Mouse (Mus musculus) neural tube, embryonic 11.5 days (tissue): ENCODE results near the gene Gm14781. TPM values are rescaled to one million over a fixed set of nuclear protein-coding genes. Genes with fewer than 3 reads are reported as not detected.
"Not testable (repeated sequence)": the region's sequence is repeated elsewhere in the genome, so short reads cannot be mapped to it uniquely, and the experiment has no call there.

ENCODE experiments used
- ATAC-seq: fragments of 200-750 bp; cut with Nextera tagmentation; 2 replicates; pipeline ENCODE4 v1.8.0; 2017; ENCODE audit warnings: moderate number of reproducible peaks, mild to moderate bottlenecking, moderate TSS enrichment, moderate library complexity; ENCODE audit not compliant: insufficient read depth, low FRiP score, low TSS enrichment
- DNase-seq: peaks from one replicate; pipeline ENCODE4 v3.0.0-alpha.2; 2015; ENCODE audit warnings: low spot score
- H3K27ac ChIP-seq: fragments of 300-500 bp; sonication (generic); 2 replicates; pipeline ENCODE4 v1.5.1; 2014; ENCODE audit warnings: low read depth, mild to moderate bottlenecking, low read length
- H3K27me3 ChIP-seq: fragments of 300-500 bp; sonication (generic); 2 replicates; pipeline ENCODE4 v1.6.1; 2014; ENCODE audit warnings: mild to moderate bottlenecking, low read length, mixed read lengths; ENCODE audit not compliant: control insufficient read depth, insufficient read depth
- H3K36me3 ChIP-seq: fragments of 300-500 bp; sonication (generic); 2 replicates; pipeline ENCODE4 v1.6.1; 2014; ENCODE audit warnings: mild to moderate bottlenecking, low read length, moderate library complexity, mixed read lengths; ENCODE audit not compliant: control insufficient read depth, insufficient read depth
- H3K4me1 ChIP-seq: fragments of 300-500 bp; sonication (generic); 2 replicates; pipeline ENCODE4 v1.6.1; 2014; ENCODE audit warnings: low read length, mixed read lengths; ENCODE audit not compliant: control insufficient read depth, insufficient read depth
- H3K4me2 ChIP-seq: fragments of 300-500 bp; sonication (generic); 2 replicates; pipeline ENCODE4 v1.6.1; 2014; ENCODE audit warnings: low read depth, mild to moderate bottlenecking, moderate library complexity
- H3K4me3 ChIP-seq: fragments of 300-500 bp; sonication (generic); 2 replicates; pipeline ENCODE4 v1.5.1; 2014; ENCODE audit warnings: low read depth, low read length
- H3K9ac ChIP-seq: fragments of 300-500 bp; sonication (generic); 2 replicates; pipeline ENCODE4 v1.6.1; 2014; ENCODE audit warnings: mild to moderate bottlenecking, low read length
- H3K9me3 ChIP-seq: fragments of 300-500 bp; sonication (generic); 2 replicates; pipeline ENCODE4 v1.6.1; 2016; ENCODE audit warnings: low read length; ENCODE audit not compliant: control insufficient read depth
- WGBS: fragments of 180-500 bp; shearing (Covaris S2); extraction: QIAGEN DNeasy Blood & Tissue Kit; methylation state at CpG from one replicate; pipeline ENCODE4 v1.1.7; 2014; 5-methylcytosine and 5-hydroxymethylcytosine counted together
- polyA plus RNA-seq: library from polyadenylated mRNA; unstranded; fragments of >200 nt; fragmentation: Nextera tagmentation; extraction: Ambion mirVana; gene quantifications from 2 replicates; pipeline ENCODE4 v1.2.1, GENCODE M21; 2014

Gm14781 gene
- not detected in 2 replicates for polyA plus RNA-seq

GRCm38 (mm10) chrX:91631894-91632293 is at the start of gene Gm14781:
Gene Gm14781 (plus strand): TSS chrX:91632194.
- H3K27me3 ChIP-seq, H3K36me3 ChIP-seq, H3K9me3 ChIP-seq, H3K9ac ChIP-seq, H3K4me1 ChIP-seq, H3K4me2 ChIP-seq, H3K4me3 ChIP-seq, ATAC-seq, DNase-seq, H3K27ac ChIP-seq: not testable (repeated sequence)
- WGBS, result 75% methylated on average over 1 of the region's 1 CpGs

- H3K9me3 ChIP-seq, H3K4me3 ChIP-seq, H3K4me2 ChIP-seq, H3K4me1 ChIP-seq, H3K27me3 ChIP-seq, H3K27ac ChIP-seq, H3K36me3 ChIP-seq, DNase-seq, H3K9ac ChIP-seq: not testable (repeated sequence)
- peak; percentile 58; the same call in 1 of the 2 replicates for ATAC-seq
These were observed 23.1 kb downstream of the Gm14781 start for GRCm38 (mm10) chrX:91654964-91655575.

Other genes with a start within 250 kb of the Gm14781 start
- gene Gm5072, start 239.7 kb upstream of the Gm14781 start, polyA plus RNA-seq, result not detected in 2 replicates
- gene Gm8914, start 152.1 kb upstream of the Gm14781 start, polyA plus RNA-seq, result not detected in 2 replicates
- gene 1700084M14Rik, start 56.3 kb upstream of the Gm14781 start, polyA plus RNA-seq, result not detected in 2 replicates
- not detected in 2 replicates for gene Mageb5, start 150.8 kb downstream of the Gm14781 start, polyA plus RNA-seq